Mouse (Mus musculus): Measurements from ENCODE around the gene Snx9.

Snx9 gene

DNA sequence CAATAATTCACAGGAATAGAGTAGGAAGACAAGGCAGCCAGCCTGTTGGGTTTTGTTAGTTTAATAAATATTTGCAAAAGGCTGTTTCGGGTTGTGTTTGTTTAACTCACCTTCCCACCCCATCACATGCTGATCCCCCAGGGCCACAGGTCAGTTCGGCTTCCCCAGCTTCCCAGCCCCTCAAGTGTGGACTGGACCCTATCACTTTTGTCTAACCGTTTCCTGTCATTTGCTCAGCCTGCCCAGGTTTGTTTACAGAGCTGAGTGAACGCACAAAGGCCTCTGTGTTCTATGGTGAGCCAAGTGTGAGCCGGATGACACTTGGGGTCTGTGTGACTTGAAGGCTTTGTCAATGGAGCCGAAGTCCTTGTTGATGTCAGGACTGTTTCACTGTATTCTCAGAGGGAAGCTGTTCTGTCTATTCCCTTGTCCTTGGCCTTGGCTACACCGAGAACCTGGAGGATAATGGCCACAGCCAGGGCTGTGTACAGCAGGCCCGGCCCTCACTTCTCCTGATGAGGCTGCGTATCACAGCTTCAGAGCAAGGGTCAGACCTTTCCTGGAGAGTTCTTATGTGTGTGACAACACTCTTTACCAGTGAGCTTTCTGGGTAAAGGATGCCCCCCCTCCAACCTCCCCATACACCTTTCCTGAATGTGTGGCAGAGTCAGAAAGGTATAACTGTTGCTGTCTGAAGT lies 124.1 kb downstream of the Snx9 start:
- no peak for DNase-seq (ENCODE audit: low read depth, low spot score)

- DNase-seq (ENCODE audit: low read depth, low spot score), result no peak
Observed at GRCm38 (mm10) chr17:5966706-5967105, 125.6 kb downstream of the Snx9 start.

GRCm38 (mm10) chr17:5968562-5968961 lies 127.4 kb downstream of the Snx9 start:
- DNase-seq (ENCODE audit: low read depth, low spot score), result no peak

DNA sequence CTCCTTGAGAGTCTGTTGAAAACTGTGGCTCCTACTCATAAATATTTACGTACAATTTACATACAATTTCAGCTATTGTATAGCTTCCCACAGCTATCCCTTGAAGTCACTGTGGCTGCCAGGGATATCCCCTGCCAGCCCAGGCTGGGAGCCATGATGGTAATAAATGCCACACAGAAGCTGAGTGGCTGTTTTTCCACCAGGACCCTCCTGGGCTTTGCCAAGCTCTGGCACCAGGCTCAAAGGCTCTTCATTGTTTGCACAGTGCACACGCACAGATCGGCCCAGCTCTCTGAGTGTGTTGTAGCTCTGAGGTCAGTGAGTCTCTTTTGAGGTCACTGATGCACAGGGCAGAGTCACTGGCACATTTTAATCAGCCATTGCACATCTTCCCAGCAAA lies 128.1 kb downstream of the Snx9 start:
- DNase-seq (ENCODE audit: low read depth, low spot score), result no peak

DNA sequence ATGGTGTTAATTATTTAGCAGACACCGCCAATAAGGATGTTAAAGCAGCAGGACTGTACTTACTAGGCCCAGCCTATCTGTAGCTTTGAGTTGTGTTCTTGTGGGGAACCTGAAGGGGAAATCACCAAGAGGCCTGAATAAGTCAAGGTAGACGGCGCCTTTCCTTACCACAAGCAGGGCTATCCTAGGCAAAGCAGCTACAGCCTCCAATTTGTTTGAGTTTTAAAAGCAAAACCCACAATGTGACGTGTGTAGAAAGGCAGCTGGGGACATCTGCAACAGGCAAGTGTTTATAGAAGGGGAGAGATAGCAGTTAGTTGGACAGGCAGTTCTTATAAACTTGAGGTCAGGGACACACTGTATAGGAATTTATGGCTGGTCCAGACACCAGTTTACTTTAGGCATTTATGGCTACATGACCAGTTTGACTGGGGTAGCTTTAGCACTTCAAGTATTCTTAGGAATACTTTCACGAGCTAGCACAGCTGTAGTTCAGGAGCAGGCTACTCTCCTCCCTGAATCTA lies 129.2 kb downstream of the Snx9 start:
- no peak for DNase-seq (ENCODE audit: low read depth, low spot score)

DNA sequence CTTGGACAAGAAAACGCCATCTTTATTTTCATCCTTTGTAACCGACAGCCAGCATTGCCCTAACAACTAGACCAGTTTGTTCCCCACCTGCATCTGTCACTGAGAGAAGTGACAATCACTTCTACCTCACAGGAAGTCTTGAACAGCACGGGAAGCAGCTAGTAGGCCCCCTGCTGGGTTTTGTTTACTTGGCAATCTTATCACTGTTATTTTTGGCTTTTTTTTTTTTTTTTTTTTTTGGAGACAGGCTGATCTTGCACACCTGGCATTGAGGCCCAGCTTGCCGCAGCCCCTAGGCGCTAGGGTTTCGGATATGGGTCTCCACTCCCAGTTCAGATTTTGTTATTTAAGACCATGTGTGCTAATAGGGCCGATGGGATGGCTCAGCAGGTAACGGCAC lies 132.4 kb downstream of the Snx9 start:
- no peak for DNase-seq (ENCODE audit: low read depth, low spot score)

DNA sequence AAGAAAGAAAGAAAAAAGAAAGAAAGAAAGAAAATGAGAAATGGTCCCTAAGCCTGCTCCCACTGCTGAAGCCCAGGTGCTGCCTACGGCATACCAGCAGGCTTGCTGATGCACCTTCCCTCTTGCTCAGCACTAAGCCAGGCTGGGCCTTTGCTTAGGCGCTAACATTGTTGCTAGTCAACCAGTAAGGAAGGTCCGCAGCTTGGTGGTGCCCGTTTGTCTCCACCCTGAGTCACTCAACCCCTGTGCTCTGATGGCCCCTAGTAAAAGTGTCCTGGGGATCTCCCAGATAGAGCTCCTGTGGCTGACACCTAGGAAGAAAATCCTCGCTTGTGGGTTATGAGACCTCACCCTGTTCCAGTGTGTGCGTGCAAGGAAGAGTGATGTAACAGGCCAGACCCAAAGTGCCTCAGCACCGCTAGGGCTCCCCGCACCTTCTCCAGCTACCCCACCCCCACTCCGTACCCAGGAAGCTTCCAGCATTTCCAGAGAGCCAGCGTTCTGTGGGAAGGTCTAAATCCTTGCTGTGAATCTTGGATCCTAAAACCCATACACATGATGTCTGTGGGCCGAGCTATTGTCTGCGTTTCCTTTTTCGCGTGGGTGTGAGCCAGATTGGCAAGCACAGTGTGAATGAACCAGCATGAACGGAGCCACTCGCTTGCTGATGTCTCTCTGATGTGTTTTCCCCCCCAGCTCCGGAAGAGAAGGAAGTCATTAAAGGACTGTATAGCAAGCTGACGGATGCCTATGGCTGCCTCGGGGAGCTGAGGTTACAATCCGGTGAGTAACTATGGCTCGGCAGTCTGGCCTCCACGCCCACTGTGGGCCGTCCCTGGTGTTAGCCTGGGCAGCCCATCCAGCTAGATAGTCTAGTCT lies 134.2 kb downstream of the Snx9 start:
- peak; percentile 93 for DNase-seq (ENCODE audit: low read depth, low spot score)

- peak; percentile 68 for DNase-seq (ENCODE audit: low read depth, low spot score)
Observed at GRCm38 (mm10) chr17:5976221-5977055, 135.3 kb downstream of the Snx9 start.

DNA sequence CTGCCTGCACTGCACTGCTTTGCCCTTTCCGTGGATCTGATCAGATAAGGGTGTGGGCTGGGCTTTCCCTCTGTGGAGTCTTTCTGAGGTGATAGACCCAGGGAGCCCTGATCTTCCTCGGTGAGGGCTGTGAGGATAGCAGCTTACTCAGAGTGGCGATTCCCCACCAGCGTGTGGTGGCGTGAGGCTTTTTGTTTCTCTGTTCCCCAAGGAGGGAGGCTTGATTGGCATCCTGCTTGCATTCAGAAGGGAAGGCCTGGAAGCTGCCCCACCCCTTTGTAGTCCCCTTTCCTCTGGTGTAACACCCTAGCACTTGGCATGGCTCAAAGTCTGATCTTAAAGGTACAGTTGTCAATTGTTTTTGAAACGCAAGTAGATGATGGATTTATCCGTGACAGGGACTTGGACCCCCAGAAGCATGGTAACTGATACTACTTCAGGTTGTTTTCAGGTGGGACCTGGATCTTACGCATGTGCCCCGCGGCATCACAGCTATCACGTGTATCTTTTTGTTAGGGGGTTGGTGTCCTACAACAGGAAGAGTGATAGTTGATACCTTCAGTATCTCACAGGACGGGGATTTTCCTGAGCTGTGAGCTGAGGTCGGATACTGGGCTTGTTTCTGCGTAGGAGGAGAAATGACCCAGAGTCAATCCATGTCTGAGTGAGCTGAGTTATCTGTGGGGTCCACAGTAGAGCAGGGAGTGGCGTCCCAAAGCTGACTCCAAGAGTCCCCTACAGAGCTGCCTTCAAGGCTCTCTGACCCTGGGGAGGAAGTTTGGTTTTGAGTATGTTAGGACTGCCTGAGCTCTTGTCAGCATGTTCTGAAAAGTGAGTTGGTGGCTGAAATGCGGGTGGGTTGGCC lies 136.2 kb downstream of the Snx9 start:
- no peak for DNase-seq (ENCODE audit: low read depth, low spot score)

GRCm38 (mm10) chr17:5977921-5978504 lies 136.9 kb downstream of the Snx9 start:
- no peak for DNase-seq (ENCODE audit: low read depth, low spot score)

DNA sequence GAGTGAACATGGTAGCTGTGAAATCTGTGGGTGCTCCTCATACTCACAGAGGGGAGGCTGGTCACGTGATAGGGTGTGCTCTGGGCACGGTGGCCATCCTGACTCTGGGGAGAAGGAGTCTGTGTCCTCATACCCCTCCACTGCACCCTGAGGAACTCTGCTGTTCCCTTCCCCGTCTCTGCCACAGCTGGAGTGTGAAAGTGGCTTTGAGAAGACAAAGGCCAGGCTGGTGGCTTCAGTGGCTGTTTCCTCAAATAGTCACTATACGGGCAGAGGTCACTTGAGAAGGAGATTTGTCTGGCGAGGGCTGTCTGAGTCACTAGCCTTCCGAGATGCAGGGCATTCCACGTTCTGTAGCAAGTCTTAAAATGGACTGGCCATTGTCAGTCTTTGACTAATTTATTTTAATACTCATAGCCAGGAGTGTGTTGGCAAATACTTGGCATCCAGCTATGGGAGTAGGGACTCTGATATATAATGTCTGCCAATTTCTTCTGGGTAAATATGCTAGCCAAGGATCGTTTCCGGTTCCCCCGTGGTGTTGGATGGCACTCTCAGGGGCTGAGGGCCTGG lies 137.5 kb downstream of the Snx9 start:
- no peak for DNase-seq (ENCODE audit: low read depth, low spot score)

DNA sequence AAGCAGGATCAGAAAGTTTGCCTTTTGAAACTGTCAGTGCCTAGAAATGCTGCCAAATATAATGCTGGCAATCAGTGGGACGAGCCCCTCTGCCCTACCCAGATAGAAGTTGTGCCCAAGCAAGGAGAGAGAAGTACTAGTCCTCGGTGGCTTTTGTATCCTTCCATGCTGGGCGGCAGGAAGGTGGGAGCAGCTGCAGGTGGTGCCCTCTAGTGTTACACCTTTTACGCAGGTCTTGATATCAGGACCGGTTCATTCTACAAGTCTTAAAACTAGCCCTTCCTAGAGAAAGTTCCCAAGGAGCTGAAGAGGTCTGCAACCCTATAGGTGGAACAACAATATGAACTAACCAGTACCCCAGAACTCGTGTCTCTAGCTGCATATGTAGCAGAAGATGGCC lies 139.7 kb downstream of the Snx9 start:
- no peak for DNase-seq (ENCODE audit: low read depth, low spot score)

Data from telencephalon, adult 2 months (tissue).